Mouse (Mus musculus) limb, embryonic 14.5 days (tissue): Measurements from ENCODE around the gene Mcf2l. TPM values are rescaled to one million over a fixed set of nuclear protein-coding genes. Genes with fewer than 3 reads are reported as not detected.
A peak's percentile ranks its signal among the peaks of the same experiment; 100 is the strongest.

Experiments used
- ATAC-seq: fragments of 200-750 bp; cut with Nextera tagmentation; 2 replicates; pipeline ENCODE4 v1.8.0; 2017; ENCODE audit warnings: low read depth, moderate number of reproducible peaks, moderate TSS enrichment; ENCODE audit not compliant: low FRiP score
- DNase-seq: peaks from one replicate; pipeline ENCODE4 v3.0.0-alpha.2; 2015; ENCODE audit warnings: low spot score
- H3K27ac ChIP-seq: fragments of 300-500 bp; sonication (generic); replicated peaks from 2 replicates; pipeline ENCODE4 v1.5.1; 2014; ENCODE audit warnings: low read depth, mild to moderate bottlenecking, low read length, moderate library complexity, mixed read lengths
- H3K27me3 ChIP-seq: fragments of 300-500 bp; sonication (generic); 2 replicates; pipeline ENCODE4 v1.6.1; 2014; ENCODE audit warnings: low read length, mixed read lengths; ENCODE audit not compliant: control insufficient read depth, insufficient read depth
- H3K36me3 ChIP-seq: fragments of 300-500 bp; sonication (generic); 2 replicates; pipeline ENCODE4 v1.6.1; 2014; ENCODE audit warnings: mild to moderate bottlenecking, low read length, moderate library complexity, mixed read lengths; ENCODE audit not compliant: control insufficient read depth, insufficient read depth
- H3K4me1 ChIP-seq: fragments of 300-500 bp; sonication (generic); 2 replicates; pipeline ENCODE4 v1.6.1; 2014; ENCODE audit warnings: antibody characterized with exemption, low read length, mixed read lengths; ENCODE audit not compliant: control insufficient read depth, insufficient read depth
- H3K4me2 ChIP-seq: fragments of 300-500 bp; sonication (generic); replicated peaks from 2 replicates; pipeline ENCODE4 v1.6.1; 2014; ENCODE audit warnings: low read depth, mild to moderate bottlenecking, low read length, moderate library complexity; ENCODE audit not compliant: severe bottlenecking
- H3K4me3 ChIP-seq: fragments of 300-500 bp; sonication (generic); replicated peaks from 2 replicates; pipeline ENCODE4 v1.5.1; 2014; ENCODE audit warnings: low read length
- H3K9ac ChIP-seq: fragments of 300-500 bp; sonication (generic); 2 replicates; pipeline ENCODE4 v1.6.1; 2014; ENCODE audit warnings: mild to moderate bottlenecking, low read depth, low read length, moderate library complexity; ENCODE audit not compliant: severe bottlenecking
- H3K9me3 ChIP-seq: fragments of 300-500 bp; sonication (generic); 2 replicates; pipeline ENCODE4 v1.6.1; 2016; ENCODE audit warnings: low read length; ENCODE audit not compliant: control insufficient read depth
- POLR2A ChIP-seq: fragments of 200-500 bp; IDR thresholded peaks from 2 replicates; pipeline ENCODE4 v1.8.0; 2012; ENCODE audit warnings: inconsistent platforms, mild to moderate bottlenecking, moderate library complexity, borderline replicate concordance; ENCODE audit not compliant: insufficient read depth, insufficient read length; ENCODE audit errors: extremely low read depth
- WGBS: fragments of 180-500 bp; shearing (Covaris S2); extraction: QIAGEN DNeasy Blood & Tissue Kit; methylation state at CpG from one replicate; pipeline ENCODE4 v1.1.7; 2014; 5-methylcytosine and 5-hydroxymethylcytosine counted together
- polyA plus RNA-seq, 2 experiments: library from polyadenylated mRNA; depleted of rRNA in 1 of 2; stranded (reverse) in 1 of 2; unstranded in 1 of 2; fragments of >200 nt; fragmentation: Nextera tagmentation in 1 of 2; extraction: Ambion mirVana in 1 of 2; gene quantifications; 2 replicates each; pipeline versions ENCODE4 v1.2.1 to v1.2.3; 2012 to 2014

The Mcf2l gene
- polyA plus RNA-seq, 2 experiments, result 11.5 to 14.9 TPM

DNA sequence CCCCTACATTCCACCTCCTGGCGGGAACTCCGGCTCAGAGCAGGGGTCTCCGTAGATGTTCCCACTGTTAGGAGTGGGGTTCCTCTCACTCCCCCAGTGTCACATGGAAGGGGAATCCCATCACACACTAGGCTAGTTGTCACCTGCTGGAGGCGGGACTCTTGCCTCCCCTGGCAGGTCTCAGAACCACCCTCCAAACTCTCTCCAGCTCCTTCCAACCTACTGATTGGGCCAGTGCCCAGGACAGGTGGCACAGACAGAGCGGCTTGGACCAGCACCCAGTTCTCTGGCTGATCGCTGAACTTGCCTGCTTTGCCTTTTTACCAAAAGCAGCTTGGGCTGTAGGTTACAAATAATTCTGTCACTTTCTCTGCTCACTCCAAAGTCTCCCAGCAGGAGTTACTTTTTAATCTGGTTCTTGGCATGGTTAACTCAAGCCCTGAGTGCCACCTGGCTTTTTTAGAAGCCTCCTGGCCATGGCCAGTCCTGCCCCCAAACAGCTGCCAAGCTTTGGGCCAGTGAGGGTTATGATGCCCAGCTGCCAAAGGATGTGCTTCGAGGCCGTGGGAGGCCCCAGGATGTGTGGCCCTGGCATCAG lies 687 bp downstream of the Mcf2l start:
- DNase-seq, result no peak
- Histone ChIP-seq H3K36me3 (no peaks in the 10 kb centered on the region), H3K4me1 (peaks cover 3% of the 10 kb centered on the region), H3K4me3 (peak overlapping the region; percentile 38), H3K4me2 (peak overlapping the region; percentile 55), H3K9ac (peak overlapping the region; percentile 13), H3K27ac (no peak overlapping the region), H3K9me3 (no peaks in the 10 kb centered on the region), H3K27me3 (peaks cover 8% of the 10 kb centered on the region; the same call in 1 of the 2 replicates)
- no peak for ATAC-seq
- WGBS, result 29% methylated on average over 5 of the region's 8 CpGs
- TF ChIP-seq POLR2A, result no peak

- no peak overlapping the region for H3K4me2 ChIP-seq
- TF ChIP-seq POLR2A, result no peak
- peaks cover 8% of the 10 kb centered on the region; the same call in 1 of the 2 replicates for H3K27me3 ChIP-seq
- H3K27ac ChIP-seq, result no peak overlapping the region
- peaks cover 3% of the 10 kb centered on the region for H3K4me1 ChIP-seq
- DNase-seq (no peak), ATAC-seq (no peak)
- 84% methylated on average over 4 of the region's 4 CpGs for WGBS
- H3K36me3 ChIP-seq, result no peaks in the 10 kb centered on the region
- no peak overlapping the region for H3K4me3 ChIP-seq
- H3K9me3 ChIP-seq, result no peaks in the 10 kb centered on the region
- H3K9ac ChIP-seq, result no peak overlapping the region
Observed at GRCm38 (mm10) chr8:12874971-12875370, 1.4 kb downstream of the Mcf2l start.

GRCm38 (mm10) chr8:12877126-12877525 lies 3.5 kb downstream of the Mcf2l start:
- 76% methylated on average over 6 of the region's 6 CpGs for WGBS
- Histone ChIP-seq H3K27ac (no peak overlapping the region), H3K27me3 (peaks cover 8% of the 10 kb centered on the region; the same call in 1 of the 2 replicates), H3K9me3 (no peaks in the 10 kb centered on the region), H3K4me1 (peaks cover 3% of the 10 kb centered on the region), H3K9ac (no peak overlapping the region), H3K4me3 (no peak overlapping the region), H3K36me3 (no peaks in the 10 kb centered on the region), H3K4me2 (no peak overlapping the region)
- DNase-seq, result no peak
- ATAC-seq, result no peak
- no peak for TF ChIP-seq POLR2A

DNA sequence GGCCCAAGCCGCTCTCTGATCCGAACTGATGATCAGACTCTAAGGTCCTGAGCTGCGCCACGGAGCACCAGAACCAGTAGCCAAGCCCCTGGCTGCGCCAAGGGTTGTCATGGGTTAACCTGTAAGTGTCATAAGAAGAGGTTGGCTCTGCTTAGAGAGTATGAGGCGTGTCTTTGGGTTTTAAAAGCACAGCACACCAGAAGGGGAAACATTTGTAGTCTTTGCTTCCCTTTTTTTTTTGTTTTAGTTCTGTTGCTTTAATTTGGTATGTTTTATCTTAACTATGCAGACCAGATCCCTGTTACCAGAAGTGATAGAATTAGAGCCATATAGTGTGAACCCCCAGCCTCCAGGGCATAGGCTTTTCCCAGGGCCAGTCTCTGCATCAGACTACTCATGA lies 6.6 kb downstream of the Mcf2l start:
- no peak overlapping the region for H3K9ac ChIP-seq
- no peaks in the 10 kb centered on the region for H3K4me1 ChIP-seq
- H3K4me3 ChIP-seq, result no peak overlapping the region
- H3K27ac ChIP-seq, result no peak overlapping the region
- TF ChIP-seq POLR2A, result no peak
- no peaks in the 10 kb centered on the region for H3K9me3 ChIP-seq
- no peak overlapping the region for H3K4me2 ChIP-seq
- no peak for DNase-seq
- H3K27me3 ChIP-seq, result no peaks in the 10 kb centered on the region
- 84% methylated on average over 6 of the region's 6 CpGs for WGBS
- no peaks in the 10 kb centered on the region for H3K36me3 ChIP-seq
- no peak for ATAC-seq

DNA sequence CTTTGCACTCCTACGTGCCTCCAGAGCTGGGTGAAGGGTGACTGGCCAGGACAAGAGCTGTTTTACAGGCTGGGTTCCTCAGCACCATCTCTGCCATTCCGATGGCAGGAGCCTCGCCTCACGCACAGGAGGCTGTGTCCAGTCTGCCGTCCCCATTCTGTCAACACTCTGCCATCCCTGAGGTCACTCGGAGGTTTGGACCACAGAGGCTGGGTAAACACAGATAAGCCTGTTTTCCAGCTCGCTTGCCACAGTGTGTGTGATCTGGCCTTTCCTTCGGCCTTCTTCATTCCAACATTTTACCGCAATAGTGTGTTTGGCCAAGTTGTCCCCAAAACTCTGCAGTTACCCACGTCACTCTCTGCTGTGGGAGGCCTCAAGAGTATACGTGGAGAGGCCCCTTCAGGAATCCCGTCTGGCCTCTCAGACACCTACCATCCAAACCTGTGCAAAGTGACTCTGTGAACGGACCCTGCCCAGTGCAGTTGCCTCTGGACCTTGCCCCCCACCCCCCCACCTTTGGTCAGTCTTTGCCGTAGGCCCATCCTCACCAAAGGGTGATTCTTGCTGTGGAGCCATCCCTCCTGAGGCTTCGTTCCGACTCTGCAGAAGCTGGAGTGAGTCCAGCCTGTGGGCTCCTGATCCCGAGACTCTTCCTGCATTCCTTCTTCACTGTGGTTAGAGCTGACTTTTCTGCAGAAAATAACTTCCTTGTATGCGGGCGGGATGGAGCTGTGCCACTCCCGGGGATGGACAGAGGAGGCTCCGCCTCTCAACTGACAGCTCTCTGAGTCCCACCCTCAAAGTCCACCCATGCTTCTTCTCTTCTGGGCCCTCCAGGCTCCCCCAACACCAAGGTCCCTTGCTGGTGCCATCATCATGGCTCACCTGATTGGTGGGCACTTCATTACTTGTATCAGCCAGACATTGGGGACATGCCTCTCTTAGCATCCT lies 9.7 kb downstream of the Mcf2l start:
- H3K4me2 ChIP-seq, result no peak overlapping the region
- DNase-seq (no peak), ATAC-seq (no peak)
- TF ChIP-seq POLR2A, result no peak
- H3K27me3 ChIP-seq, result no peaks in the 10 kb centered on the region
- no peaks in the 10 kb centered on the region for H3K4me1 ChIP-seq
- no peaks in the 10 kb centered on the region for H3K9me3 ChIP-seq
- 86% methylated on average over 21 of the region's 21 CpGs for WGBS
- no peak overlapping the region for H3K9ac ChIP-seq
- H3K4me3 ChIP-seq, result no peak overlapping the region
- no peak overlapping the region for H3K27ac ChIP-seq
- no peaks in the 10 kb centered on the region for H3K36me3 ChIP-seq
